Mouse (Mus musculus) cerebellum, adult 2 months (tissue): ENCODE results near the gene Pxylp1.

Source experiments
- CTCF ChIP-seq: fragments of 200-500 bp; IDR thresholded peaks from 2 replicates; pipeline ENCODE4 v1.5.1; 2011; ENCODE audit warnings: low read depth, mild to moderate bottlenecking, control low read depth, low read length, moderate library complexity, borderline replicate concordance; ENCODE audit not compliant: insufficient read depth
- POLR2A ChIP-seq: fragments of 200-500 bp; IDR thresholded peaks from 2 replicates; pipeline ENCODE4 v1.6.1; 2011; ENCODE audit warnings: low read length, control low read depth, borderline replicate concordance; ENCODE audit not compliant: insufficient read depth

DNA sequence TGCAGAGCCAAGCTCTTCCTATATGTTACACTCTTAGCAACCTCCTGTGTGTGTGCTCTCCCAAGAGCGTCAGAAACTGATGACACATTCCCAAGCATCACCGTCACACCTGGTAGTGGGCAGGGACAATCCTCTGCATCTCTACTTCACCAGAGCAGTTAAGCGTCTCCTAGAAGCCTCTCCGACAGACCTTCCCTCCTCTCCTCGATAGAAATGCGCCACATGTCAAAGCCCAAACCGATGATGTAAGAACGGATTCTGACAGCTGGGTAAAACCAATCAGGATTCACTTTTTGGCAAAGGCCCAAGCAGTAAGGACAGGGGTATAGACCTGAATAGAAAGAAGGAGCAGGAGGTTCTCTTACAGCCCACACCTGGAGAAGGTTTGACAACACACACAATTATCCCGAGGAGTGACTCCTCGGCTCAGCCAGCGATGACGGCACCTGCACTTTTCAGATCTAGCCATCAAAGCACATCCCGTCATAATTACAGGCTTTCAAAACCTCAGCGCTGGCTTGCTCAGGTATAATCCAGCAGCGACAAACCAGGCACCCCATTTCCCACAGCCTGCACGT lies 26.9 kb downstream of the Pxylp1 start:
- TF ChIP-seq CTCF (no peak), POLR2A (no peak)
